Mouse (Mus musculus): ENCODE measurements around the gene Shisa4. TPM values are rescaled to one million over a fixed set of nuclear protein-coding genes. Genes with fewer than 3 reads are reported as not detected.
"Not testable (repeated sequence)": the region's sequence is repeated elsewhere in the genome, so short reads cannot be mapped to it uniquely, and the experiment has no call there.

The Shisa4 gene
- polyA plus RNA-seq, 1 experiment: 0.38 TPM

GRCm38 (mm10) chr1:135401452-135402110 is 26.5 kb upstream of the Shisa4 start:
- H3K27me3 ChIP-seq (ENCODE audit: control insufficient read depth, insufficient read depth, low read length): no peaks in the 10 kb centered on the region
- H3K27ac ChIP-seq (ENCODE audit: control insufficient read depth, insufficient read depth, low read depth, low read length): no peak overlapping the region
- TF ChIP-seq POLR2A (IDR thresholded peaks at IDR 0.05; ENCODE audit: control insufficient read depth, low read depth, low read length): no peak
- TF ChIP-seq CTCF (IDR thresholded peaks at IDR 0.05; ENCODE audit: control insufficient read depth, insufficient read depth, insufficient replicate concordance, low read depth, low read length): no peak
- no peak overlapping the region for H3K4me3 ChIP-seq (ENCODE audit: control insufficient read depth, low read depth, low read length)
- H3K4me1 ChIP-seq (ENCODE audit: control insufficient read depth, insufficient read depth, low read length): no peaks in the 10 kb centered on the region
- peaks cover 5% of the 10 kb centered on the region for H3K36me3 ChIP-seq (ENCODE audit: control insufficient read depth, insufficient read depth, low read length)

GRCm38 (mm10) chr1:135399466-135399865 is 24.4 kb upstream of the Shisa4 start:
- H3K4me3 ChIP-seq (ENCODE audit: control insufficient read depth, low read depth, low read length): no peak overlapping the region
- H3K27me3 ChIP-seq (ENCODE audit: control insufficient read depth, insufficient read depth, low read length): no peaks in the 10 kb centered on the region
- H3K36me3 ChIP-seq (ENCODE audit: control insufficient read depth, insufficient read depth, low read length): peaks cover 5% of the 10 kb centered on the region
- H3K27ac ChIP-seq (ENCODE audit: control insufficient read depth, insufficient read depth, low read depth, low read length): no peak overlapping the region
- no peaks in the 10 kb centered on the region for H3K4me1 ChIP-seq (ENCODE audit: control insufficient read depth, insufficient read depth, low read length)
- TF ChIP-seq POLR2A (IDR thresholded peaks at IDR 0.05; ENCODE audit: control insufficient read depth, low read depth, low read length): no peak

- no peaks in the 10 kb centered on the region for H3K27me3 ChIP-seq (ENCODE audit: control insufficient read depth, insufficient read depth, low read length)
- H3K4me3 ChIP-seq (ENCODE audit: control insufficient read depth, low read depth, low read length): no peak overlapping the region
- H3K27ac ChIP-seq (ENCODE audit: control insufficient read depth, insufficient read depth, low read depth, low read length): no peak overlapping the region
- H3K36me3 ChIP-seq (ENCODE audit: control insufficient read depth, insufficient read depth, low read length): peaks cover 8% of the 10 kb centered on the region
- no peak for TF ChIP-seq CTCF (IDR thresholded peaks at IDR 0.05; ENCODE audit: control insufficient read depth, insufficient read depth, insufficient replicate concordance, low read depth, low read length)
- TF ChIP-seq POLR2A (IDR thresholded peaks at IDR 0.05; ENCODE audit: control insufficient read depth, low read depth, low read length): no peak
- H3K4me1 ChIP-seq (ENCODE audit: control insufficient read depth, insufficient read depth, low read length): no peaks in the 10 kb centered on the region
These were observed 10.1 kb upstream of the Shisa4 start for GRCm38 (mm10) chr1:135385161-135385560.

GRCm38 (mm10) chr1:135384171-135384570 is 9.1 kb upstream of the Shisa4 start:
- no peak overlapping the region for H3K27ac ChIP-seq (ENCODE audit: control insufficient read depth, insufficient read depth, low read depth, low read length)
- H3K27me3 ChIP-seq (ENCODE audit: control insufficient read depth, insufficient read depth, low read length): no peaks in the 10 kb centered on the region
- H3K4me3 ChIP-seq (ENCODE audit: control insufficient read depth, low read depth, low read length): no peak overlapping the region
- H3K36me3 ChIP-seq (ENCODE audit: control insufficient read depth, insufficient read depth, low read length): peaks cover 8% of the 10 kb centered on the region
- TF ChIP-seq POLR2A (IDR thresholded peaks at IDR 0.05; ENCODE audit: control insufficient read depth, low read depth, low read length): no peak
- no peak for TF ChIP-seq CTCF (IDR thresholded peaks at IDR 0.05; ENCODE audit: control insufficient read depth, insufficient read depth, insufficient replicate concordance, low read depth, low read length)
- H3K4me1 ChIP-seq (ENCODE audit: control insufficient read depth, insufficient read depth, low read length): no peaks in the 10 kb centered on the region

GRCm38 (mm10) chr1:135381560-135381959 is 6.5 kb upstream of the Shisa4 start:
- H3K36me3 ChIP-seq (ENCODE audit: control insufficient read depth, insufficient read depth, low read length); H3K4me1 ChIP-seq (ENCODE audit: control insufficient read depth, insufficient read depth, low read length): not testable (repeated sequence)

GRCm38 (mm10) chr1:135380071-135380991 is 5.3 kb upstream of the Shisa4 start:
- no peaks in the 10 kb centered on the region; the same call in 1 of the 2 replicates for H3K36me3 ChIP-seq (ENCODE audit: control insufficient read depth, insufficient read depth, low read length)
- no peak overlapping the region for H3K27ac ChIP-seq (ENCODE audit: control insufficient read depth, insufficient read depth, low read depth, low read length)
- H3K4me1 ChIP-seq (ENCODE audit: control insufficient read depth, insufficient read depth, low read length): peaks cover 1% of the 10 kb centered on the region
- H3K4me3 ChIP-seq (ENCODE audit: control insufficient read depth, low read depth, low read length): no peak overlapping the region
- H3K27me3 ChIP-seq (ENCODE audit: control insufficient read depth, insufficient read depth, low read length): no peaks in the 10 kb centered on the region
- TF ChIP-seq POLR2A (IDR thresholded peaks at IDR 0.05; ENCODE audit: control insufficient read depth, low read depth, low read length): no peak

More at GRCm38 (mm10) chr1:135381560-135381959, 6.5 kb upstream of the Shisa4 start:
- not testable (repeated sequence) for H3K4me3 ChIP-seq (ENCODE audit: control insufficient read depth, low read depth, low read length); H3K27ac ChIP-seq (ENCODE audit: control insufficient read depth, insufficient read depth, low read depth, low read length); H3K27me3 ChIP-seq (ENCODE audit: control insufficient read depth, insufficient read depth, low read length)

- Histone ChIP-seq H3K36me3 (ENCODE audit: control insufficient read depth, insufficient read depth, low read length) (no peaks in the 10 kb centered on the region; the same call in 1 of the 2 replicates), H3K4me3 (ENCODE audit: control insufficient read depth, low read depth, low read length) (no peak overlapping the region), H3K4me1 (ENCODE audit: control insufficient read depth, insufficient read depth, low read length) (peaks cover 12% of the 10 kb centered on the region), H3K27me3 (ENCODE audit: control insufficient read depth, insufficient read depth, low read length) (no peaks in the 10 kb centered on the region), H3K27ac (ENCODE audit: control insufficient read depth, insufficient read depth, low read depth, low read length) (no peak overlapping the region)
- TF ChIP-seq POLR2A (IDR thresholded peaks at IDR 0.05; ENCODE audit: control insufficient read depth, low read depth, low read length) (no peak), CTCF (IDR thresholded peaks at IDR 0.05; ENCODE audit: control insufficient read depth, insufficient read depth, insufficient replicate concordance, low read depth, low read length) (no peak)
These were observed 4.0 kb upstream of the Shisa4 start for GRCm38 (mm10) chr1:135379048-135379447.
